Comparison of ENCODE assay signal across 31 mouse cellular contexts in the genomic region with DNA sequence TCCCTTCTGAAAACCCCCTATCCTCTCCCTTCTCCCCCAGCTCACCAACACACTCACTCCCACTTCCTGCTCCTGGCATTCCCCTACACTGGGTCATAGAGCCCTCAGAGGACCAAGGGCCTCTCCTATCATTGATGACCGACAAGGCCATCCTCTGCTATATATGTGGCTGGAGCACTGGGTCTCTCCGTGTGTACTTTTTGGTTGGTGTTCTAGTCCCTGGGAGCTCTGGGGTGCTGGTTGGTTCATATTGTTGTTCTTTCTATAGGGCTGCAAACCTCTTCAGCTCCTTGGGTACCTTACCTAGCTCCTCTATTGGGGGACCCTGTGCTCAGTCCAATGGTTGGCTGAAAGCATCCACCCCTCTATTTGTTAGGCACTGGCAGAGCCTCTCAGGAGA.
"Had no signal": no experiment of that assay in that cellular context is flagged by ENCODE, and none has a peak within 500 bp of the region (broad histone marks: within the 10 kb centered on the region; RNA-seq: fewer than 3 reads in every experiment).

No protein-coding gene starts in this region.

- H3K4me3 ChIP-seq: left cerebral cortex, adult 2 months; limb, embryonic 10.5 days; limb, embryonic 12.5 days; limb, embryonic 13.5 days; limb, embryonic 15.5 days; liver, embryonic 12.5 days; liver, embryonic 13.5 days; liver, embryonic 15.5 days; lung, embryonic 15.5 days; megakaryocyte, embryonic 14.5 days; midbrain, embryonic 10.5 days; midbrain, embryonic 12.5 days; midbrain, embryonic 13.5 days; midbrain, embryonic 15.5 days; myocyte; neural tube, embryonic 12.5 days had no signal

- H3K27me3 ChIP-seq: limb, embryonic 12.5 days; limb, embryonic 13.5 days; limb, embryonic 15.5 days; liver, embryonic 12.5 days; liver, embryonic 13.5 days; liver, embryonic 15.5 days; lung, embryonic 15.5 days; megakaryocyte, embryonic 14.5 days; midbrain, embryonic 12.5 days; midbrain, embryonic 13.5 days; midbrain, embryonic 15.5 days; neural tube, embryonic 12.5 days had no signal

- H3K9ac ChIP-seq: limb, embryonic 12.5 days; limb, embryonic 13.5 days; limb, embryonic 15.5 days; liver, embryonic 12.5 days; liver, embryonic 13.5 days; liver, embryonic 14.5 days; liver, embryonic 15.5 days; liver, postnatal 0 days; lung, embryonic 14.5 days; lung, embryonic 15.5 days; midbrain, embryonic 12.5 days; midbrain, embryonic 13.5 days; midbrain, embryonic 15.5 days; neural tube, embryonic 12.5 days had no signal

- H3K27ac ChIP-seq: left cerebral cortex, adult 2 months; limb, embryonic 10.5 days; limb, embryonic 12.5 days; limb, embryonic 13.5 days; limb, embryonic 15.5 days; liver, embryonic 12.5 days; liver, embryonic 13.5 days; liver, embryonic 14.5 days; liver, embryonic 15.5 days; lung, embryonic 15.5 days; macrophage; midbrain, embryonic 10.5 days; midbrain, embryonic 12.5 days; midbrain, embryonic 13.5 days; midbrain, embryonic 15.5 days; neural tube, embryonic 12.5 days had no signal

- H3K4me2 ChIP-seq: limb, embryonic 12.5 days; limb, embryonic 13.5 days; limb, embryonic 15.5 days; liver, embryonic 11.5 days; liver, embryonic 12.5 days; liver, embryonic 13.5 days; liver, embryonic 15.5 days; lung, embryonic 14.5 days; lung, embryonic 15.5 days; midbrain, embryonic 12.5 days; midbrain, embryonic 13.5 days; midbrain, embryonic 15.5 days; neural tube, embryonic 12.5 days had no signal

- DNase-seq: left cerebral cortex, postnatal 4 days; liver; liver, embryonic 13.5 days; liver, postnatal 0 days; lung, adult 18-20 months; lung, adult 2 months; lung, embryonic 14.5 days; lung, postnatal 10 days; lung, postnatal 14 days; lung, postnatal 36 days; lung, postnatal 4 days had no signal

- H3K9me3 ChIP-seq: limb, embryonic 10.5 days; limb, embryonic 13.5 days; limb, embryonic 15.5 days; liver, embryonic 12.5 days; liver, embryonic 13.5 days; liver, embryonic 15.5 days; lung, embryonic 15.5 days; megakaryocyte, embryonic 14.5 days; midbrain, embryonic 10.5 days; midbrain, embryonic 12.5 days; midbrain, embryonic 15.5 days; neural tube, embryonic 12.5 days had no signal

- H3K36me3 ChIP-seq: limb, embryonic 10.5 days; limb, embryonic 12.5 days; limb, embryonic 13.5 days; limb, embryonic 15.5 days; liver, embryonic 12.5 days; liver, embryonic 13.5 days; liver, embryonic 15.5 days; lung, embryonic 15.5 days; midbrain, embryonic 10.5 days; midbrain, embryonic 12.5 days; midbrain, embryonic 13.5 days; midbrain, embryonic 15.5 days; neural tube, embryonic 12.5 days had no signal

- H3K4me1 ChIP-seq: limb, embryonic 10.5 days; limb, embryonic 12.5 days; limb, embryonic 13.5 days; limb, embryonic 15.5 days; liver, embryonic 12.5 days; liver, embryonic 13.5 days; liver, embryonic 15.5 days; lung, embryonic 15.5 days; megakaryocyte, embryonic 14.5 days; midbrain, embryonic 10.5 days; midbrain, embryonic 12.5 days; midbrain, embryonic 13.5 days; midbrain, embryonic 15.5 days; neural tube, embryonic 12.5 days had no signal

- ATAC-seq: liver, embryonic 12.5 days; liver, postnatal 0 days; lung, postnatal 0 days; midbrain, embryonic 13.5 days; midbrain, embryonic 15.5 days; midbrain, embryonic 16.5 days had no signal
